Mouse (Mus musculus): ENCODE data around the gene Cdkl5. TPM values are rescaled to one million over a fixed set of nuclear protein-coding genes. Genes with fewer than 3 reads are reported as not detected.

The Cdkl5 gene
- polyA plus RNA-seq, 1 experiment from 2014 or later: 0.66 TPM

DNA sequence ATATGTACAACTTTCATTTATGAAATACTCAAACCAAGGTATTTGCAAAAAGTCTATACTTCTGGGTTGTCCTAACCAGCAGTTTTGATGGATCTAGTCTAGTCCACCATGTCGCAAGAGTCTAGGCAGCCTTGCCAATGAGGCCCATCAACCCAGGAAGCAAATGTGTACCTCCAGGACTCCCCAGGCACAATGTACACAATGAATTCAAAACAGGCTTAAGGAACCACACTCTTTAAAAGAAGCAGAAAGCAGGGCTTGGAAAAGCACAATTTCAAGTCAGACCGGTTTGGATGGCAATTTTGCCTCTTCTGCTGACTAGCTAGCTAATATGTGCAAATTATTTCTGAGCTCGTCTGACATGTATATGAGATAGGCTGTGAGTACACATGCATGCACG lies 4.2 kb downstream of the Cdkl5 start:
- H3K27me3 ChIP-seq (replicated peaks; ENCODE audit: control insufficient read depth, insufficient read depth, low read length): no peaks in the 10 kb centered on the region
- no peaks in the 10 kb centered on the region for H3K9me3 ChIP-seq (ENCODE audit: control insufficient read depth)
- H3K4me2 ChIP-seq (replicated peaks; ENCODE audit: low read depth): no peak overlapping the region
- no peak for ATAC-seq
- no peaks in the 10 kb centered on the region for H3K4me1 ChIP-seq (replicated peaks; ENCODE audit: control insufficient read depth, insufficient read depth, low read length)
- no peak overlapping the region for H3K4me3 ChIP-seq (ENCODE audit: low read depth, low read length)
- no peak overlapping the region for H3K9ac ChIP-seq (ENCODE audit: low read depth, low read length)
- 70% methylated on average over 4 of the region's 4 CpGs for WGBS
- TF ChIP-seq CTCF (IDR thresholded peaks at IDR 0.05; ENCODE audit: low read depth): no peak
- no peaks in the 10 kb centered on the region for H3K36me3 ChIP-seq (ENCODE audit: control insufficient read depth, insufficient read depth)
- H3K27ac ChIP-seq (ENCODE audit: low read depth, low read length): no peak overlapping the region

DNA sequence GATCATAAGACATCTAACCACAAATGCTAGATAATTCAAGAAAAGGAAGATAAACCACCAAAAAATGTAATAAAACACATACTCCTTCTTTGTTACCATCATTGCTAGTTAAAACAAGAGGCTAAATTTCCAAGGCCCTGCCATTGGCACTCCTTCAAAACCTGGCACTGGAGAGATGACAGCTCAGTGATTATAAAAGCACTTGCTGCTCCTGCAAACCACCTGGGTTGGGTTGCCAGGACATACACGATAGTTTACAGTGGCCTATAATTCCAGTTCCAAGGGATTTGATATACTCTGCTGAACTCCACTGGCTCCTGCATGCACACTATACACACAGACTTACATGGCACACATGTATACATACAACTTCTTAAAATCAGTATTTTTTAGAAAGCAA lies 16.6 kb downstream of the Cdkl5 start:
- Histone ChIP-seq H3K4me2 (replicated peaks; ENCODE audit: low read depth) (no peak overlapping the region), H3K9ac (ENCODE audit: low read depth, low read length) (no peak overlapping the region), H3K4me1 (replicated peaks; ENCODE audit: control insufficient read depth, insufficient read depth, low read length) (no peaks in the 10 kb centered on the region), H3K4me3 (ENCODE audit: low read depth, low read length) (no peak overlapping the region), H3K27ac (ENCODE audit: low read depth, low read length) (no peak overlapping the region), H3K36me3 (ENCODE audit: control insufficient read depth, insufficient read depth) (no peaks in the 10 kb centered on the region), H3K9me3 (ENCODE audit: control insufficient read depth) (no peaks in the 10 kb centered on the region), H3K27me3 (replicated peaks; ENCODE audit: control insufficient read depth, insufficient read depth, low read length) (no peaks in the 10 kb centered on the region)
- no peak for ATAC-seq
- WGBS: 78% methylated on average over 1 of the region's 1 CpGs
- no peak for TF ChIP-seq CTCF (IDR thresholded peaks at IDR 0.05; ENCODE audit: low read depth)

DNA sequence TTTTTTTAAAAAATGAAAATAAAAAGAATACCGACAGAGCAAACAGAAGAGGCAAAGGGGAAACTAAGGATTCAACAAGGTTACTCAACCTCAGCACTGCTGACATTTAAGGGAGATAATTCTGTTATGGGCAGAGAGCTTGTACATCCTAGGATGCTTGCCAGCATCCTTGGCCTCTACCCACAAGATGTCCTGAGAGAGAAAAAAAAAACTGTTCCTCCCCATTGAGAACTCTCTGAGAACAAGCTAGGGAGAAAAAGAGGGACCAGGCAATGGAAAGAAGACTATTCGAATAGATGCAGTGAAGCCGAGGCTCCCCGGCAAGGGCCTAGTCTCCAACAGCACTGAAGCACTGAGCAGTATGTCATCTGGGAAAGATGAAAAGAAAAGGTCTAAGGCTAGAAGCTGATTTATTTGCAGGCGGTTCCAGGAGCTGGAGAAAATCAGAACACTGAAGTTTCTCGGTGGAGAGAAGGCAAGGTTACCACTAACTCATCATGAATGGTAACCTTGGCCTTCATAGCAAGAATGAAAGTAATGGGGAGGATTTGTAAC lies 22.4 kb downstream of the Cdkl5 start:
- no peak overlapping the region for H3K27ac ChIP-seq (ENCODE audit: low read depth, low read length)
- no peaks in the 10 kb centered on the region for H3K4me1 ChIP-seq (replicated peaks; ENCODE audit: control insufficient read depth, insufficient read depth, low read length)
- TF ChIP-seq CTCF (IDR thresholded peaks at IDR 0.05; ENCODE audit: low read depth): no peak
- no peaks in the 10 kb centered on the region for H3K27me3 ChIP-seq (replicated peaks; ENCODE audit: control insufficient read depth, insufficient read depth, low read length)
- ATAC-seq: no peak
- H3K4me2 ChIP-seq (replicated peaks; ENCODE audit: low read depth): no peak overlapping the region
- H3K9ac ChIP-seq (ENCODE audit: low read depth, low read length): no peak overlapping the region
- no peak overlapping the region for H3K4me3 ChIP-seq (ENCODE audit: low read depth, low read length)
- 91% methylated on average over 6 of the region's 6 CpGs for WGBS
- H3K36me3 ChIP-seq (ENCODE audit: control insufficient read depth, insufficient read depth): no peaks in the 10 kb centered on the region
- no peaks in the 10 kb centered on the region for H3K9me3 ChIP-seq (ENCODE audit: control insufficient read depth)

DNA sequence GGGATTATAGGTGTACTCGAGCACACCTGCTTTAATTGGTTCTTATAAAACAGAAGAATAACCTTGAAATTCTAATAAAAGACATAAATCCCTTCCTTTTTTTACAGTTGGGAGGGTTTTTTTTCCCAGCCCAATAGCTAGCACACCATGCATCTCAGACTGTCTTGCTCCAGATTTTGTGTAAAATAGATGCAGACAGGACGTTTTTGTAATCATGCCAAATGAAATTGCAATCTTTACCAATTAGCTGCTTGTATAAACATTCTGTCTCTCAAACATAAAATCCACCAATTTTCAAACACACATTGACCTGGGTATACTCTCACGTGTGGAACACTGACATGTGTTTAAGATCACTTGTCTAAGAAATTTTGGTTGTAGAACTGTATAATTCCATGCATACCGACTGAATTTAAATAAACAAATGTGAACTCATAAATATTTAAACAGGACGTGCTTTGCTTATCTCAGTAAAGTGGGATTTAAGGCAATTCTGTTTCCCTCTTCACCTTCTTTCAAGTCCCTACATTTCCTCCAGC lies 35.8 kb downstream of the Cdkl5 start:
- no peak for TF ChIP-seq CTCF (IDR thresholded peaks at IDR 0.05; ENCODE audit: low read depth)

DNA sequence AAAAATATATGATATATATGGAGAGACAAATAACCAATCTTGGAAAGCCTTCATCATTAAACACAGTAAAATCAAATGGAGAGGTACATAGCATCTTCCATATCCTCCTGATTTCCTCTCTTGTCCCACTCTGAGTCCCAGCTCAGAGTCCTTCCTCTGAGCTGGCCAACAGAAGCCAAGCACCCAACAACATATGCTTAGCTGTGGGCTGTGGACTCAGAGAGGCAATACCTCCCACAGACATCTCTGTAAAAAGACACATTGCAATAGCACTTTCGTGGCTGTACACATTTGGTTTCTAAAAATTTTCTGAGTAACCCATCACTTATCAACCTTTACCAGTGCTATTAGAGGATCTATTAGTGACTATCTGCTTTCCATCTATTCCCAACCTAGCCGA lies 44.9 kb downstream of the Cdkl5 start:
- no peak for ATAC-seq
- TF ChIP-seq CTCF (IDR thresholded peaks at IDR 0.05; ENCODE audit: low read depth): no peak
- Histone ChIP-seq H3K27ac (ENCODE audit: low read depth, low read length) (no peak overlapping the region), H3K4me1 (replicated peaks; ENCODE audit: control insufficient read depth, insufficient read depth, low read length) (no peaks in the 10 kb centered on the region), H3K4me3 (ENCODE audit: low read depth, low read length) (no peak overlapping the region), H3K9me3 (ENCODE audit: control insufficient read depth) (no peaks in the 10 kb centered on the region), H3K36me3 (ENCODE audit: control insufficient read depth, insufficient read depth) (no peaks in the 10 kb centered on the region), H3K9ac (ENCODE audit: low read depth, low read length) (no peak overlapping the region), H3K27me3 (replicated peaks; ENCODE audit: control insufficient read depth, insufficient read depth, low read length) (no peaks in the 10 kb centered on the region), H3K4me2 (replicated peaks; ENCODE audit: low read depth) (no peak overlapping the region)
- 97% methylated on average over 2 of the region's 2 CpGs for WGBS

More for the DNA sequence above, 35.8 kb downstream of the Cdkl5 start:
- Histone ChIP-seq H3K9me3 (ENCODE audit: control insufficient read depth) (no peaks in the 10 kb centered on the region), H3K27ac (ENCODE audit: low read depth, low read length) (no peak overlapping the region), H3K4me3 (ENCODE audit: low read depth, low read length) (no peak overlapping the region), H3K4me1 (replicated peaks; ENCODE audit: control insufficient read depth, insufficient read depth, low read length) (no peaks in the 10 kb centered on the region), H3K4me2 (replicated peaks; ENCODE audit: low read depth) (no peak overlapping the region), H3K36me3 (ENCODE audit: control insufficient read depth, insufficient read depth) (no peaks in the 10 kb centered on the region), H3K27me3 (replicated peaks; ENCODE audit: control insufficient read depth, insufficient read depth, low read length) (no peaks in the 10 kb centered on the region), H3K9ac (ENCODE audit: low read depth, low read length) (no peak overlapping the region)
- WGBS: 54% methylated on average over 5 of the region's 5 CpGs
- ATAC-seq: no peak

DNA sequence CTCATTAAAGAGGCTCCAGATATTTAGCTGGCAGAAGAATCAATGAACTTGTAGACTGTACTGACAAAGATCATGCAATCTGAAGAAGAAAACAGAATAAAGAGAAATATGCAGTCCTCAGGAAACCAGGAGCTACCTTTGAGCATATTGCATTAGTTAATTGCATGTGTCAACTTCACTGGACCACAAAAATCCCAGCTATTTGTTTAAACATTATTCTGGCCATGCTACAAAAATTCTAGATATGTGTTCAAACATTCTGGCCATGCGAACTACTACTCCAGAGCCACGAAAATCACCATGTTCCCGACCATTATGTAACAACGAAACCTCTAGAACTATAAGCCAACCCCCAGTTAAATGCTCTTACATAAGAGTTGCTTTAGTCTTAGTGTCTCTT lies 49.8 kb downstream of the Cdkl5 start:
- Histone ChIP-seq H3K4me1 (replicated peaks; ENCODE audit: control insufficient read depth, insufficient read depth, low read length) (no peaks in the 10 kb centered on the region), H3K4me3 (ENCODE audit: low read depth, low read length) (no peak overlapping the region), H3K4me2 (replicated peaks; ENCODE audit: low read depth) (no peak overlapping the region), H3K36me3 (ENCODE audit: control insufficient read depth, insufficient read depth) (no peaks in the 10 kb centered on the region), H3K27me3 (replicated peaks; ENCODE audit: control insufficient read depth, insufficient read depth, low read length) (no peaks in the 10 kb centered on the region), H3K9ac (ENCODE audit: low read depth, low read length) (no peak overlapping the region), H3K9me3 (ENCODE audit: control insufficient read depth) (no peaks in the 10 kb centered on the region), H3K27ac (ENCODE audit: low read depth, low read length) (no peak overlapping the region)
- no peak for TF ChIP-seq CTCF (IDR thresholded peaks at IDR 0.05; ENCODE audit: low read depth)
- WGBS: 75% methylated on average over 4 of the region's 4 CpGs
- no peak for ATAC-seq

DNA sequence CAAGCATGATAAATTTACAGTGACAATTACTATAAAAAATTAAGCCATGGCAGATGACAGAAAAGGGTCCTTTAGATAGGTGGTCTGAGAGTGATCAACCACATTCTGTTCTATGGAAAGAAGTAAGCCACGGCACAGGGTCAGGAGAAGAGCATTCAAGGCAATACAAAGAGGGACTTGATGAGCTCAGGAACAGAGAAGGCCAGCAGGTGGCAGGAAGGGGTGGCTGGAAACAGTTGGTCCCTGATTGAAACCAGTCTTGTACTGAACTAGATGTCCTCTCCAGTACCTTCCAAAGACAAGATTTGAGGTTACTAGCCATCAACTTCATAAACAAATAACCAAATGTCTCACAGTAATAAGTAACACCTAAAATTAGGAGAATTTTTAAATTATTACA lies 59.0 kb downstream of the Cdkl5 start:
- Histone ChIP-seq H3K9ac (ENCODE audit: low read depth, low read length) (no peak overlapping the region), H3K27me3 (replicated peaks; ENCODE audit: control insufficient read depth, insufficient read depth, low read length) (no peaks in the 10 kb centered on the region), H3K4me1 (replicated peaks; ENCODE audit: control insufficient read depth, insufficient read depth, low read length) (no peaks in the 10 kb centered on the region), H3K36me3 (ENCODE audit: control insufficient read depth, insufficient read depth) (no peaks in the 10 kb centered on the region), H3K27ac (ENCODE audit: low read depth, low read length) (no peak overlapping the region), H3K4me2 (replicated peaks; ENCODE audit: low read depth) (no peak overlapping the region), H3K9me3 (ENCODE audit: control insufficient read depth) (no peaks in the 10 kb centered on the region), H3K4me3 (ENCODE audit: low read depth, low read length) (no peak overlapping the region)
- TF ChIP-seq CTCF (IDR thresholded peaks at IDR 0.05; ENCODE audit: low read depth): peak; percentile 55
- WGBS: 65% methylated on average over 1 of the region's 1 CpGs
- ATAC-seq: no peak
